Mouse (Mus musculus) thymus, postnatal 14 days (tissue): Measurements from ENCODE around the gene Vasp.

Experiments
- DNase-seq: peaks from one replicate; pipeline ENCODE4 v3.0.0; 2021

Gene Vasp

GRCm38 (mm10) chr7:19234652-19235051 lies 37.0 kb downstream of the Vasp start:
- DNase-seq: no peak

- DNase-seq: no peak
Measured at GRCm38 (mm10) chr7:19231849-19232248, 39.8 kb downstream of the Vasp start.

- DNase-seq: no peak
Measured at GRCm38 (mm10) chr7:19230899-19231298, 40.7 kb downstream of the Vasp start.

GRCm38 (mm10) chr7:19230041-19230580 lies 41.5 kb downstream of the Vasp start:
- DNase-seq: no peak

GRCm38 (mm10) chr7:19229404-19229803 lies 42.2 kb downstream of the Vasp start:
- no peak for DNase-seq

GRCm38 (mm10) chr7:19228793-19229148 lies 42.8 kb downstream of the Vasp start:
- DNase-seq: no peak

GRCm38 (mm10) chr7:19227883-19228792 lies 43.5 kb downstream of the Vasp start, which contains the start of gene Opa3:
Gene Opa3 (plus strand): TSS chr7:19228334.
- peak; percentile 99 for DNase-seq

- DNase-seq: peak; percentile 70
Measured at GRCm38 (mm10) chr7:19226817-19227797, 44.5 kb downstream of the Vasp start.

GRCm38 (mm10) chr7:19224933-19225332 lies 46.7 kb downstream of the Vasp start:
- DNase-seq: no peak

- no peak for DNase-seq
Measured at GRCm38 (mm10) chr7:19222875-19223274, 48.7 kb downstream of the Vasp start.

- no peak for DNase-seq
Measured at GRCm38 (mm10) chr7:19222189-19222588, 49.4 kb downstream of the Vasp start.

GRCm38 (mm10) chr7:19220061-19220460 lies 51.6 kb downstream of the Vasp start:
- DNase-seq: no peak

GRCm38 (mm10) chr7:19217944-19218343 lies 53.7 kb downstream of the Vasp start:
- DNase-seq: no peak

- DNase-seq: no peak
Measured at GRCm38 (mm10) chr7:19217492-19217891, 54.1 kb downstream of the Vasp start.

GRCm38 (mm10) chr7:19214940-19215339 lies 56.7 kb downstream of the Vasp start:
- DNase-seq: no peak

GRCm38 (mm10) chr7:19214369-19214768 lies 57.2 kb downstream of the Vasp start:
- DNase-seq: no peak

- DNase-seq: no peak
Measured at GRCm38 (mm10) chr7:19213385-19213784, 58.2 kb downstream of the Vasp start.

GRCm38 (mm10) chr7:19211996-19212755 lies 59.4 kb downstream of the Vasp start, which contains the start of gene Gpr4:
Gene Gpr4 (plus strand): TSS chr7:19212538.
- DNase-seq: peak; percentile 48

- DNase-seq: no peak
Measured at GRCm38 (mm10) chr7:19211041-19211675, 60.5 kb downstream of the Vasp start.

- DNase-seq: no peak
Measured at GRCm38 (mm10) chr7:19210010-19210409, 61.6 kb downstream of the Vasp start.

- no peak for DNase-seq
Measured at GRCm38 (mm10) chr7:19209494-19209893, 62.1 kb downstream of the Vasp start.
